Mouse (Mus musculus) stomach, embryonic 14.5 days (tissue): ENCODE measurements around the gene Ppig. TPM values are rescaled to one million over a fixed set of nuclear protein-coding genes. Genes with fewer than 3 reads are reported as not detected.

Experiments used
- ATAC-seq: fragments of 200-750 bp; cut with Nextera tagmentation; 2 replicates; pipeline ENCODE4 v1.8.0; 2017; ENCODE audit warnings: low read depth, moderate TSS enrichment; ENCODE audit not compliant: insufficient number of reproducible peaks, insufficient read depth, low FRiP score
- H3K27ac ChIP-seq: fragments of 300-500 bp; sonication (generic); 2 replicates; pipeline ENCODE4 v1.5.1; 2014; ENCODE audit warnings: mild to moderate bottlenecking, low read length, moderate library complexity, mixed read lengths
- H3K27me3 ChIP-seq: fragments of 300-500 bp; sonication (generic); 2 replicates; pipeline ENCODE4 v1.6.1; 2014; ENCODE audit warnings: low read length, control low read depth, mixed read lengths; ENCODE audit not compliant: control insufficient read depth, insufficient read depth
- H3K36me3 ChIP-seq: fragments of 300-500 bp; sonication (generic); 2 replicates; pipeline ENCODE4 v1.6.1; 2014; ENCODE audit warnings: mild to moderate bottlenecking, control low read depth, low read length, moderate library complexity, mixed read lengths; ENCODE audit not compliant: control insufficient read depth, insufficient read depth
- H3K4me1 ChIP-seq: fragments of 300-500 bp; sonication (generic); 2 replicates; pipeline ENCODE4 v1.6.1; 2014; ENCODE audit warnings: low read length, control low read depth, mixed read lengths; ENCODE audit not compliant: control insufficient read depth, insufficient read depth
- H3K4me2 ChIP-seq: fragments of 300-500 bp; sonication (generic); replicated peaks from 2 replicates; pipeline ENCODE4 v1.6.1; 2014; ENCODE audit warnings: low read depth, low read length, control low read depth
- H3K4me3 ChIP-seq: fragments of 300-500 bp; sonication (generic); 2 replicates; pipeline ENCODE4 v1.5.1; 2014; ENCODE audit warnings: low read depth, low read length, control low read depth
- H3K9ac ChIP-seq: fragments of 300-500 bp; sonication (generic); replicated peaks from 2 replicates; pipeline ENCODE4 v1.6.1; 2014; ENCODE audit warnings: low read depth, mild to moderate bottlenecking, control low read depth, low read length, moderate library complexity, mixed read lengths
- H3K9me3 ChIP-seq: fragments of 300-500 bp; sonication (generic); 2 replicates; pipeline ENCODE4 v1.6.1; 2016; ENCODE audit warnings: low read depth, low read length, control low read depth; ENCODE audit not compliant: control insufficient read depth
- WGBS: fragments of 180-500 bp; shearing (Covaris S2); extraction: QIAGEN DNeasy Blood & Tissue Kit; methylation state at CpG from one replicate; pipeline ENCODE4 v1.1.7; 2014; 5-methylcytosine and 5-hydroxymethylcytosine counted together
- polyA plus RNA-seq: library from polyadenylated mRNA; unstranded; fragments of >200 nt; fragmentation: Nextera tagmentation; extraction: Ambion mirVana; gene quantifications from 2 replicates; pipeline ENCODE4 v1.2.1, GENCODE M21; 2014

The Ppig gene
- polyA plus RNA-seq, 1 experiment from 2014 or later, result 125 TPM

GRCm38 (mm10) chr2:69719121-69719520, 3.2 kb upstream of the Ppig start:
- Histone ChIP-seq H3K27ac (no peak overlapping the region), H3K9me3 (no peaks in the 10 kb centered on the region), H3K36me3 (no peaks in the 10 kb centered on the region), H3K4me1 (no peaks in the 10 kb centered on the region; the same call in 1 of the 2 replicates), H3K4me2 (no peak overlapping the region), H3K4me3 (no peak overlapping the region), H3K9ac (no peak overlapping the region), H3K27me3 (no peaks in the 10 kb centered on the region)
- ATAC-seq, result no peak
- WGBS, result 80% methylated on average over 1 of the region's 1 CpGs

- peak overlapping the region; percentile 91 for H3K4me3 ChIP-seq
- H3K27me3 ChIP-seq, result no peaks in the 10 kb centered on the region
- H3K27ac ChIP-seq, result peak overlapping the region; percentile 79
- H3K4me1 ChIP-seq, result peaks cover 7% of the 10 kb centered on the region; the same call in 1 of the 2 replicates
- peak overlapping the region; percentile 87 for H3K9ac ChIP-seq
- WGBS, result under 1% methylated on average over 89 of the region's 91 CpGs
- no peaks in the 10 kb centered on the region; the same call in 1 of the 2 replicates for H3K36me3 ChIP-seq
- no peaks in the 10 kb centered on the region for H3K9me3 ChIP-seq
- peak overlapping the region; percentile 64 for H3K4me2 ChIP-seq
- peak; percentile 90 for ATAC-seq
Measured at GRCm38 (mm10) chr2:69722650-69723518, 539 bp downstream of the Ppig start.

GRCm38 (mm10) chr2:69723519-69723825, 1.1 kb downstream of the Ppig start:
- Histone ChIP-seq H3K27me3 (no peaks in the 10 kb centered on the region), H3K4me2 (peak overlapping the region; percentile 64), H3K4me1 (peaks cover 7% of the 10 kb centered on the region; the same call in 1 of the 2 replicates), H3K9ac (peak overlapping the region; percentile 87), H3K9me3 (no peaks in the 10 kb centered on the region), H3K27ac (peak overlapping the region; percentile 79), H3K36me3 (no peaks in the 10 kb centered on the region; the same call in 1 of the 2 replicates), H3K4me3 (peak overlapping the region; percentile 91)
- under 1% methylated on average over 12 of the region's 13 CpGs for WGBS
- ATAC-seq, result no peak

- no peak overlapping the region for H3K27ac ChIP-seq
- ATAC-seq, result no peak
Measured at GRCm38 (mm10) chr2:69745091-69745490, 22.7 kb downstream of the Ppig start.

GRCm38 (mm10) chr2:69760980-69761379, 38.6 kb downstream of the Ppig start:
- H3K36me3 ChIP-seq, result no peaks in the 10 kb centered on the region
- H3K9ac ChIP-seq, result no peak overlapping the region
- H3K27me3 ChIP-seq, result no peaks in the 10 kb centered on the region
- no peak overlapping the region for H3K27ac ChIP-seq
- no peaks in the 10 kb centered on the region for H3K4me1 ChIP-seq
- ATAC-seq, result no peak
- 85% methylated on average over 5 of the region's 5 CpGs for WGBS
- H3K4me3 ChIP-seq, result no peak overlapping the region
- H3K9me3 ChIP-seq, result no peaks in the 10 kb centered on the region
- H3K4me2 ChIP-seq, result no peak overlapping the region

More at GRCm38 (mm10) chr2:69745091-69745490, 22.7 kb downstream of the Ppig start:
- Histone ChIP-seq H3K9me3 (no peaks in the 10 kb centered on the region), H3K36me3 (peaks cover 45% of the 10 kb centered on the region), H3K4me2 (no peak overlapping the region), H3K4me3 (no peak overlapping the region), H3K27me3 (no peaks in the 10 kb centered on the region), H3K9ac (no peak overlapping the region), H3K4me1 (no peaks in the 10 kb centered on the region)
- 84% methylated on average over 1 of the region's 1 CpGs for WGBS

GRCm38 (mm10) chr2:69763340-69763739, 41.0 kb downstream of the Ppig start:
- H3K4me1 ChIP-seq, result no peaks in the 10 kb centered on the region
- no peaks in the 10 kb centered on the region for H3K27me3 ChIP-seq
- no peak overlapping the region for H3K4me2 ChIP-seq
- H3K9ac ChIP-seq, result no peak overlapping the region
- 94% methylated on average over 4 of the region's 4 CpGs for WGBS
- no peak overlapping the region for H3K27ac ChIP-seq
- ATAC-seq, result no peak
- no peaks in the 10 kb centered on the region for H3K9me3 ChIP-seq
- no peak overlapping the region for H3K4me3 ChIP-seq
- H3K36me3 ChIP-seq, result no peaks in the 10 kb centered on the region

- Histone ChIP-seq H3K4me1 (no peaks in the 10 kb centered on the region), H3K9me3 (no peaks in the 10 kb centered on the region), H3K9ac (no peak overlapping the region), H3K4me2 (no peak overlapping the region), H3K27me3 (no peaks in the 10 kb centered on the region), H3K36me3 (no peaks in the 10 kb centered on the region), H3K27ac (no peak overlapping the region), H3K4me3 (no peak overlapping the region)
- WGBS, result 73% methylated on average over 1 of the region's 1 CpGs
- no peak for ATAC-seq
Measured at GRCm38 (mm10) chr2:69764716-69765115, 42.4 kb downstream of the Ppig start.

GRCm38 (mm10) chr2:69773331-69773730, 51.0 kb downstream of the Ppig start:
- no peak for ATAC-seq
- WGBS, result 98% methylated on average over 3 of the region's 3 CpGs

More at GRCm38 (mm10) chr2:69773331-69773730, 51.0 kb downstream of the Ppig start:
- no peak overlapping the region for H3K4me3 ChIP-seq
- no peak overlapping the region for H3K4me2 ChIP-seq
- no peak overlapping the region for H3K27ac ChIP-seq
- H3K36me3 ChIP-seq, result no peaks in the 10 kb centered on the region
- no peaks in the 10 kb centered on the region for H3K4me1 ChIP-seq
- H3K27me3 ChIP-seq, result no peaks in the 10 kb centered on the region
- no peaks in the 10 kb centered on the region for H3K9me3 ChIP-seq
- no peak overlapping the region for H3K9ac ChIP-seq
